Mouse (Mus musculus) bone marrow, adult 2 months (tissue): ENCODE measurements at regions not wholly inside any gene's neighbourhood (a gene's known extent, or its start where the extent isn't known, plus 50 kb on each side); places are given as distances from the start of the nearest gene placed in this dataset.

ENCODE experiments used
- CTCF ChIP-seq: fragments of 200-500 bp; IDR thresholded peaks from 2 replicates; pipeline ENCODE4 v1.5.1; 2011; ENCODE audit warnings: low read length, control low read depth; ENCODE audit not compliant: control insufficient read depth, insufficient read depth
- POLR2A ChIP-seq: fragments of 200-500 bp; IDR thresholded peaks from 2 replicates; pipeline ENCODE4 v1.6.1; 2011; ENCODE audit warnings: low read depth, mild to moderate bottlenecking, control low read depth, low read length, borderline replicate concordance; ENCODE audit not compliant: control insufficient read depth

DNA sequence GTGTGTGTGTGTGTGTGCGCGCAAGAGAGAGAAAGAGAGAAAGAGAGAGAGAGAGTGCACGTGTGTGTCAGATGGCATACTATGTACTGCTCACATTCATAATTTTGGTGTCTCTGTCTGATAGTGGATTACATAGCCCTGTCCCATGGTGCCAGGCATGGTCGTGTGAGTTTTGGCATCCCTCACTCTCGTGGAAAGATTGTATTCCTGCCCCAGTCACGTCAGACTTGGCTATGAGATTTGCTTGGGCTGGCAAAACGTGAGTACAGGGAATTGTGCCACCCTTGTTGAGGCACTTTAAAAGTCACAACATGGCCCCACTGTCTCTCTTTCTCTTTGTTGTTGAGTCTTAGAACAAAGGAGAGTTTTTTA is 62.3 kb upstream of the Serp2 start:
- TF ChIP-seq POLR2A (no peak), CTCF (no peak)
